Mouse (Mus musculus) embryonic facial prominence, embryonic 13.5 days (tissue): ENCODE data around the gene Fxyd1. TPM values are rescaled to one million over a fixed set of nuclear protein-coding genes. Genes with fewer than 3 reads are reported as not detected.

Source experiments
- microRNA-seq: library from miRNA; unstranded; fragments of <30 nt; microRNA quantifications from one replicate; pipeline ENCODE4, GENCODE M21; 2016
- polyA plus RNA-seq: library from polyadenylated mRNA; unstranded; fragments of >200 nt; fragmentation: Nextera tagmentation; extraction: Ambion mirVana; gene quantifications from 2 replicates; pipeline ENCODE4 v1.2.1, GENCODE M21; 2015

The Fxyd1 gene
- polyA plus RNA-seq, 1 experiment from 2014 or later, result 50.0 TPM

Small RNA genes within 50 kb of the gene (microRNA-seq; reads per million reads assigned to microRNA genes)
- not detected for gene Mir7050

Other genes starting within 250 kb of the Fxyd1 start
- not detected in 2 replicates for gene Ffar2, start 233.4 kb downstream of the Fxyd1 start, polyA plus RNA-seq
- not detected in 2 replicates for gene Ffar3, start 201.0 kb downstream of the Fxyd1 start, polyA plus RNA-seq
- not detected in 2 replicates for gene Ffar1, start 195.6 kb downstream of the Fxyd1 start, polyA plus RNA-seq
- 0.18 TPM in 1 of 2 replicates, not detected in the other for gene Cd22, start 176.9 kb downstream of the Fxyd1 start, polyA plus RNA-seq
- 0.34 and 0.49 TPM in 2 replicates for gene Mag, start 142.3 kb downstream of the Fxyd1 start, polyA plus RNA-seq
- gene Hamp2, start 132.5 kb downstream of the Fxyd1 start, polyA plus RNA-seq, result 1.0 and 1.4 TPM in 2 replicates
- not detected in 2 replicates for gene Hamp, start 113.2 kb downstream of the Fxyd1 start, polyA plus RNA-seq
- gene Usf2, start 100.4 kb downstream of the Fxyd1 start, polyA plus RNA-seq, result 21.9 and 25.0 TPM in 2 replicates
- 26.1 and 29.3 TPM in 2 replicates for gene Lsr, start 83.7 kb downstream of the Fxyd1 start, polyA plus RNA-seq
- gene Fam187b, start 83.4 kb downstream of the Fxyd1 start, polyA plus RNA-seq, result 1.5 and 2.6 TPM in 2 replicates
- 16.7 and 20.7 TPM in 2 replicates for gene Fxyd5, start 14.7 kb downstream of the Fxyd1 start, polyA plus RNA-seq
- gene Fxyd7, start 5.7 kb downstream of the Fxyd1 start, polyA plus RNA-seq, result 18.3 and 23.1 TPM in 2 replicates
- gene Lgi4, start 2.1 kb upstream of the Fxyd1 start, polyA plus RNA-seq, result 1.3 and 1.7 TPM in 2 replicates
- 55.9 and 59.6 TPM in 2 replicates for gene Fxyd3, start 19.5 kb upstream of the Fxyd1 start, polyA plus RNA-seq
- 5.6 and 6.4 TPM in 2 replicates for gene Hpn, start 58.1 kb upstream of the Fxyd1 start, polyA plus RNA-seq
- 4.3 and 4.8 TPM in 2 replicates for gene Scn1b, start 69.8 kb upstream of the Fxyd1 start, polyA plus RNA-seq
- gene Gramd1a, start 98.7 kb upstream of the Fxyd1 start, polyA plus RNA-seq, result 82.6 and 84.8 TPM in 2 replicates
- not detected in 2 replicates for gene Scgb2b2, start 233.3 kb upstream of the Fxyd1 start, polyA plus RNA-seq
- not detected in 2 replicates for gene Scgb1b2, start 234.6 kb upstream of the Fxyd1 start, polyA plus RNA-seq